Comparison of ENCODE assay signal across 12 mouse cellular contexts in genomic region chr7:70589713-70590112, GRCm38 (mm10).
"Had no signal": no experiment of that assay in that cellular context is flagged by ENCODE, and none has a peak within 500 bp of the region (broad histone marks: within the 10 kb centered on the region; RNA-seq: fewer than 3 reads in every experiment).

No protein-coding gene starts in this region.

- H3K4me2 ChIP-seq: intestine, embryonic 15.5 days; limb, embryonic 12.5 days; liver, embryonic 13.5 days; stomach, embryonic 15.5 days had no signal

- H3K36me3 ChIP-seq: intestine, embryonic 15.5 days; limb, embryonic 12.5 days; liver, embryonic 13.5 days; stomach, embryonic 15.5 days had no signal

- H3K9me3 ChIP-seq: intestine, embryonic 15.5 days; limb, embryonic 12.5 days; liver, embryonic 13.5 days; stomach, embryonic 15.5 days had no signal

- H3K27me3 ChIP-seq: intestine, embryonic 15.5 days; limb, embryonic 12.5 days; liver, embryonic 13.5 days; stomach, embryonic 15.5 days had no signal

- H3K4me1 ChIP-seq: liver, embryonic 13.5 days; stomach, embryonic 15.5 days had no signal

- ATAC-seq: intestine, embryonic 15.5 days; liver, postnatal 0 days had no signal

- H3K27ac ChIP-seq: intestine, embryonic 15.5 days; layer of hippocampus, adult 2 months; limb, embryonic 12.5 days; liver, embryonic 13.5 days; stomach, embryonic 15.5 days had no signal

- H3K4me3 ChIP-seq: intestine, embryonic 15.5 days; layer of hippocampus, adult 2 months; limb, embryonic 12.5 days; liver, embryonic 13.5 days; stomach, embryonic 15.5 days had no signal

- DNase-seq: kidney, adult 2 months; kidney, postnatal 4 days; liver; liver, embryonic 13.5 days; liver, postnatal 0 days; right cerebral cortex, postnatal 14 days; thymus, adult 2 months; thymus, postnatal 25 days had no signal

- H3K9ac ChIP-seq: intestine, embryonic 15.5 days; limb, embryonic 12.5 days; liver, embryonic 13.5 days; liver, postnatal 0 days; stomach, embryonic 15.5 days had no signal
